Mouse (Mus musculus): ENCODE measurements around the gene Wipf2. TPM values are rescaled to one million over a fixed set of nuclear protein-coding genes. Genes with fewer than 3 reads are reported as not detected.

The Wipf2 gene
- polyA plus RNA-seq, 1 experiment from 2014 or later = 5.4 TPM

DNA sequence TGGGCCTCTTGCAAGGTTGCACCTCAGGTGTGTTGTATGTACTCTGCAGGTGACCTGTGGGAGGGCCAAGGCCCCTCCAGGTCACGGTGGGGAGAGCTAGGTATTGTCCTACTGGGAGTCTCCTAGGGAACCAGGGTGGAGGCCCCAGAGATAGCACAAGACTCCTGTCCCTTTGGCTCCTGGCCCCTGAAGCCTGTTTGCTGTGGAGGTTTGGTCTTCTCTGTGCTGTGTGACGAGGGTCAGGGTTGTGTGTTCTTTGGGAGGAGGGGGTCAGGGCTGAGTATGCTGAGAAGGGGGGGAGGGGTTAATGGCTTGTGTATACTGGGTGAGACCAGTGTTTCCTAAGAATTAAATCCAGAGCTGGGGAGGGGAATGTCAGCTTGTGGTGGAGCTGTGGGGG lies 89.9 kb downstream of the Wipf2 start:
- Histone ChIP-seq H3K9ac (replicated peaks; ENCODE audit: low read length) (no peak overlapping the region), H3K27ac (ENCODE audit: low read length) (no peak overlapping the region), H3K27me3 (ENCODE audit: insufficient read depth, low read length) (no peaks in the 10 kb centered on the region), H3K36me3 (ENCODE audit: insufficient read depth, low read length) (peaks cover 14% of the 10 kb centered on the region; the same call in 1 of the 2 replicates), H3K9me3 (ENCODE audit: low read length) (no peaks in the 10 kb centered on the region), H3K4me3 (ENCODE audit: low read length) (no peak overlapping the region), H3K4me2 (replicated peaks; ENCODE audit: low read depth, low read length) (no peak overlapping the region), H3K4me1 (ENCODE audit: insufficient read depth, low read length) (peaks cover 62% of the 10 kb centered on the region)
- ATAC-seq (ENCODE audit: low FRiP score, low TSS enrichment) = no peak
- WGBS = 26% methylated on average over 2 of the region's 2 CpGs

DNA sequence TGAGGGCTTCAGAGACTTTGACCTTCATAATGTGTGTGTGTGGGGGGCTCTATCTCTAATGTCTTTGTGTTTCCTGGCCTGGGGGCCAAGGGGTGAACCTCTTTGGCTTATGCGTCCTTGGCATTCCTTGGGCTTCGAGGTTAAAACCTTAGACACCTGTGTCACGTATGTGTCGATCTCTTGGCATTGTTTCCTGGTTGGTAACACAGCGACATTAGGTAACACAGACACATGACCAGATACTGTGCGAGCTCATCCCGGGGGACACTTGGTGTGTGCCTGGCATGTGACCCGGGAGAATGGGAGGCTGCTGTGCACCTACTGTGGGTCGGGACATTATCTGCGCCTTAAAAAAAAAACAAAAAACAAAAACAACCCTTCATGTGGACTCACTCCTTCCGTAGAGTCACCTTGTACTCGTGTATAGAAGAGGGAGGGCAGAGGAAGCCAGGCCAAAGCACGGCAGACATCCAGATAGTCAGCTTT lies 90.4 kb downstream of the Wipf2 start:
- no peak for ATAC-seq (ENCODE audit: low FRiP score, low TSS enrichment)
- Histone ChIP-seq H3K9ac (replicated peaks; ENCODE audit: low read length) (no peak overlapping the region), H3K27me3 (ENCODE audit: insufficient read depth, low read length) (no peaks in the 10 kb centered on the region), H3K4me2 (replicated peaks; ENCODE audit: low read depth, low read length) (peak overlapping the region; percentile 39; the same call in 1 of the 2 replicates), H3K27ac (ENCODE audit: low read length) (peak overlapping the region; percentile 87), H3K4me1 (ENCODE audit: insufficient read depth, low read length) (peaks cover 64% of the 10 kb centered on the region), H3K9me3 (ENCODE audit: low read length) (no peaks in the 10 kb centered on the region), H3K36me3 (ENCODE audit: insufficient read depth, low read length) (peaks cover 14% of the 10 kb centered on the region; the same call in 1 of the 2 replicates), H3K4me3 (ENCODE audit: low read length) (no peak overlapping the region)
- 26% methylated on average over 13 of the region's 13 CpGs for WGBS

DNA sequence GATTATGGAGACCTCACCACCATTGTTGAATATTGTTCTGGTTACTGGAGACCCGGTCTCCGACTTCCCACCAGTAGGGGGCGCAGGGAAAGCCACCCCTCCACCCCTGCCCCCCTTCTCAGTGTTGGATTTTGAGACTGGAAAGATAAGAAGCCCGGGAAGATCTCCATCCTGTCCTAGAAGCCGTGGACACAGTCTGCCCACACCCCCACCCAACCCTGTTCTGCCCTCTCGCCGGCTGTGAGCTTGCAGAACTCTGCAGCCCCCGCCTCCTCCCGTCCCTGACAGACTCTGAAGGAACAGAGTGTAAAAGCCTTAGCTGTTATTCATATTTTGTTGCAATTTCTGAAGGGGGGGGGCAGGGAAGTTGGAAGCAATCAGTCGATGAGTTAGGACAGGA lies 90.9 kb downstream of the Wipf2 start:
- ATAC-seq (ENCODE audit: low FRiP score, low TSS enrichment) = peak; percentile 73
- peaks cover 14% of the 10 kb centered on the region; the same call in 1 of the 2 replicates for H3K36me3 ChIP-seq (ENCODE audit: insufficient read depth, low read length)
- peak overlapping the region; percentile 6; the same call in 1 of the 2 replicates for H3K4me3 ChIP-seq (ENCODE audit: low read length)
- peak overlapping the region; percentile 43 for H3K9ac ChIP-seq (replicated peaks; ENCODE audit: low read length)
- WGBS = 4% methylated on average over 10 of the region's 10 CpGs
- H3K27ac ChIP-seq (ENCODE audit: low read length) = peak overlapping the region; percentile 87
- no peaks in the 10 kb centered on the region for H3K9me3 ChIP-seq (ENCODE audit: low read length)
- peak overlapping the region; percentile 39 for H3K4me2 ChIP-seq (replicated peaks; ENCODE audit: low read depth, low read length)
- no peaks in the 10 kb centered on the region for H3K27me3 ChIP-seq (ENCODE audit: insufficient read depth, low read length)
- peaks cover 67% of the 10 kb centered on the region for H3K4me1 ChIP-seq (ENCODE audit: insufficient read depth, low read length)

Other genes with a start within 250 kb of the Wipf2 start
- gene Gm12355, start 238.0 kb upstream of the Wipf2 start, polyA plus RNA-seq (2015; fragmentation: Nextera tagmentation; extraction: Ambion mirVana) = 0.86 and 1.6 TPM in 2 replicates
- not detected in 2 replicates for gene Gsdma3, start 237.3 kb upstream of the Wipf2 start, polyA plus RNA-seq (2015; fragmentation: Nextera tagmentation; extraction: Ambion mirVana)
- not detected in 2 replicates for gene Gsdma2, start 216.9 kb upstream of the Wipf2 start, polyA plus RNA-seq (2015; fragmentation: Nextera tagmentation; extraction: Ambion mirVana)
- not detected in 2 replicates for gene Gsdma, start 199.3 kb upstream of the Wipf2 start, polyA plus RNA-seq (2015; fragmentation: Nextera tagmentation; extraction: Ambion mirVana)
- gene Psmd3, start 181.1 kb upstream of the Wipf2 start, polyA plus RNA-seq (2015; fragmentation: Nextera tagmentation; extraction: Ambion mirVana) = 289 and 303 TPM in 2 replicates
- 0.11 TPM in 1 of 2 replicates, not detected in the other for gene Csf3, start 162.4 kb upstream of the Wipf2 start, polyA plus RNA-seq (2015; fragmentation: Nextera tagmentation; extraction: Ambion mirVana)
- gene Med24, start 134.2 kb upstream of the Wipf2 start, polyA plus RNA-seq (2015; fragmentation: Nextera tagmentation; extraction: Ambion mirVana) = 71.4 and 73.9 TPM in 2 replicates
- gene Thra, start 123.0 kb upstream of the Wipf2 start, polyA plus RNA-seq (2015; fragmentation: Nextera tagmentation; extraction: Ambion mirVana) = 24.4 and 25.9 TPM in 2 replicates
- gene Nr1d1, start 88.3 kb upstream of the Wipf2 start, polyA plus RNA-seq (2015; fragmentation: Nextera tagmentation; extraction: Ambion mirVana) = 2.2 and 2.4 TPM in 2 replicates
- gene Msl1, start 68.1 kb upstream of the Wipf2 start, polyA plus RNA-seq (2015; fragmentation: Nextera tagmentation; extraction: Ambion mirVana) = 23.7 and 24.2 TPM in 2 replicates
- 36.2 and 41.0 TPM in 2 replicates for gene Casc3, start 58.7 kb upstream of the Wipf2 start, polyA plus RNA-seq (2015; fragmentation: Nextera tagmentation; extraction: Ambion mirVana)
- 1.8 and 2.0 TPM in 2 replicates for gene Rapgefl1, start 26.9 kb upstream of the Wipf2 start, polyA plus RNA-seq (2015; fragmentation: Nextera tagmentation; extraction: Ambion mirVana)
- gene Cdc6, start 44.2 kb downstream of the Wipf2 start, polyA plus RNA-seq (2015; fragmentation: Nextera tagmentation; extraction: Ambion mirVana) = 36.2 and 38.6 TPM in 2 replicates
- gene Rara, start 64.2 kb downstream of the Wipf2 start, polyA plus RNA-seq (2015; fragmentation: Nextera tagmentation; extraction: Ambion mirVana) = 31.4 and 32.5 TPM in 2 replicates
- 0.59 TPM in 1 of 2 replicates, not detected in the other for gene Gjd3, start 119.4 kb downstream of the Wipf2 start, polyA plus RNA-seq (2015; fragmentation: Nextera tagmentation; extraction: Ambion mirVana)
- 213 and 252 TPM in 2 replicates for gene Top2a, start 160.6 kb downstream of the Wipf2 start, polyA plus RNA-seq (2015; fragmentation: Nextera tagmentation; extraction: Ambion mirVana)
- 771 and 832 TPM in 2 replicates for gene Igfbp4, start 177.6 kb downstream of the Wipf2 start, polyA plus RNA-seq (2015; fragmentation: Nextera tagmentation; extraction: Ambion mirVana)
- gene Tns4, start 225.7 kb downstream of the Wipf2 start, polyA plus RNA-seq (2015; fragmentation: Nextera tagmentation; extraction: Ambion mirVana) = 0.17 and 0.22 TPM in 2 replicates

Measured in kidney, embryonic 16.5 days (tissue).